Mouse (Mus musculus): ENCODE data around the gene Selenow. TPM values are rescaled to one million over a fixed set of nuclear protein-coding genes. Genes with fewer than 3 reads are reported as not detected.

The Selenow gene
- total and polyA plus RNA-seq, 2 experiments: 68.1 to 250 TPM

DNA sequence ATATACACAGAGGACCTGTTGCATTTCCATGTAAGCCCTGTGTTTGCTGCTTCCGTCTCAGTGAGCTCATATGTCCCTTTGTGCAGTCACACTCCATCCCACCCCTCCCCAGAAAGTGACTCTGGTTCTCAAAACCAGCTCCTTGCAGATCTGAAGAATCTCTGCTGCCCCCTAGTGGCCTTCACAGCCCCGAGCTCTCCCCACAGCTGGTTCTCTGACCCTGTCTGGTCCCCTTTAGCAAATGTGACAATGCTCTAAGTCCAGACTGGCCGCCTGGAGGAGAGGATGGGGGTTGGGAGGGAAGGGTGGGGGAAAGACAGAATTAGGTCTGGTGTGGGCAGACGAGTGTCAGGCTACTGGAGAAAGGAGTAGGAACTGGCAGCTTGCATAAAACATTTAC is 10.0 kb downstream of the Selenow start:
- H3K27ac ChIP-seq (replicated peaks; ENCODE audit: insufficient read depth, low read depth, low read length): no peak overlapping the region
- peak; percentile 48 for DNase-seq (ENCODE audit: extremely low read depth, low read depth, low spot score)
- no peak overlapping the region for H3K9ac ChIP-seq (ENCODE audit: low read depth, low read length)
- H3K4me3 ChIP-seq (ENCODE audit: insufficient read depth, low read depth, low read length): no peak overlapping the region
- H3K36me3 ChIP-seq (ENCODE audit: control insufficient read depth, insufficient read depth, low read length): no peaks in the 10 kb centered on the region
- H3K27me3 ChIP-seq (ENCODE audit: control insufficient read depth, insufficient read depth, low read length): no peaks in the 10 kb centered on the region
- TF ChIP-seq POLR2A (IDR thresholded peaks at IDR 0.05; ENCODE audit: extremely low read depth, insufficient read depth, low read length): no peak
- TF ChIP-seq CTCF (IDR thresholded peaks at IDR 0.05; ENCODE audit: low read depth, low read length): peak; percentile 84
- no peaks in the 10 kb centered on the region for H3K79me2 ChIP-seq (ENCODE audit: control insufficient read depth, insufficient read depth, low read length)
- H3K4me1 ChIP-seq (ENCODE audit: control insufficient read depth, insufficient read depth, low read length): no peaks in the 10 kb centered on the region; the same call in 1 of the 2 replicates
- 3% methylated on average over 4 of the region's 4 CpGs for WGBS

DNA sequence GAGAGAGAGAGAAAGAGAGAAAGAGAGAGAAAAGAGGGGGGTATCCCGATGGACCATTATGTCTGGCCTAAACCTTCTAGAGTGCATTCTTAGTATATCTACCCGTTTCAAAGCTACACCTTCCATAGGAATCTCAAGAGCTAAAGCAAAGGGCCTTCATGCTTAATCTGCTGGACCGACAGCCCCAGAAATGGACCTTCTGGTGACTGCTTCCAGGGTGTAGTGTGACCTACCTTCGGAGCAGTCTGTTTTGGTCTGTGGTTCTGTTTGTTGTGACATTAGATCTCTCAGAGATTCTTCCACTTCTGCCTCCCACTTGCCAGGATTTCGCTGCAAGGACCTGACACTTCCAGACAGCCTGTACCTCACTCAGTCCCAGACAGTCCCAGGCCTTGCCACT is 11.7 kb downstream of the Selenow start:
- H3K27ac ChIP-seq (replicated peaks; ENCODE audit: insufficient read depth, low read depth, low read length): no peak overlapping the region
- no peak for DNase-seq (ENCODE audit: extremely low read depth, low read depth, low spot score)
- no peak overlapping the region for H3K9ac ChIP-seq (ENCODE audit: low read depth, low read length)
- no peaks in the 10 kb centered on the region for H3K79me2 ChIP-seq (ENCODE audit: control insufficient read depth, insufficient read depth, low read length)
- H3K4me1 ChIP-seq (ENCODE audit: control insufficient read depth, insufficient read depth, low read length): no peaks in the 10 kb centered on the region
- H3K27me3 ChIP-seq (ENCODE audit: control insufficient read depth, insufficient read depth, low read length): no peaks in the 10 kb centered on the region
- TF ChIP-seq CTCF (IDR thresholded peaks at IDR 0.05; ENCODE audit: low read depth, low read length) (no peak), POLR2A (IDR thresholded peaks at IDR 0.05; ENCODE audit: extremely low read depth, insufficient read depth, low read length) (no peak)
- WGBS: 86% methylated on average over 5 of the region's 5 CpGs
- no peaks in the 10 kb centered on the region for H3K36me3 ChIP-seq (ENCODE audit: control insufficient read depth, insufficient read depth, low read length)
- no peak overlapping the region for H3K4me3 ChIP-seq (ENCODE audit: insufficient read depth, low read depth, low read length)

DNA sequence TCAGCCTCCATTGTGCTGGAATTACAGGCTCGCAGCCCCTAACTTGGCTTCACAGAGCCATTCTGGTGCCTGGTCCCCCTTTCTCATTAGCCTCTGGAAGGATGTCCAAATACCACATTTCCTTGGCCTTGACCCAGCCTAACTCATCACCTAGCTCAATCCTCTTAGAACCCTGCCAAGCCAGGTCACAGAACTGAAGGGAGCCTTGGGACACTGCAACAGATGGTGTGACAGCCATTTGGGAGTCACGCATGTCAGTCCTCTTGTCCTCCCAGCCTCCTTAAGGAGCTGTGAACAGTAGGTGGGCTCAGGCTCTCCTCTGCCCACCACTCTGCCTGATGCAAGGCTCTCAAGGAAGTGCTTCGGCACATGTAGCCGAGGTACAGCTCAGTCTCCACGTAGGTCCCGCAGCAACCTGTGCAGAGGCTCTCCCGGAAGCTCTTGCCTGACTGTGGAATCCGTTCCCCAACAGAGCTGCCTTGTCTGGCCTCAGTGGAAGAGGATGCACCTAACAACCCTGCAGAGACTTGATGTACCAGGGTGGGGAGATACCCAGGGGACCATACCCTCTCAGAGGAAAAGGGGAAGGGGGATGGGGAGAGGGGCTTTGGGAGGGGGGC is 14.1 kb downstream of the Selenow start:
- Histone ChIP-seq H3K4me1 (ENCODE audit: control insufficient read depth, insufficient read depth, low read length) (no peaks in the 10 kb centered on the region), H3K27ac (replicated peaks; ENCODE audit: insufficient read depth, low read depth, low read length) (no peak overlapping the region), H3K79me2 (ENCODE audit: control insufficient read depth, insufficient read depth, low read length) (no peaks in the 10 kb centered on the region), H3K9ac (ENCODE audit: low read depth, low read length) (no peak overlapping the region), H3K27me3 (ENCODE audit: control insufficient read depth, insufficient read depth, low read length) (no peaks in the 10 kb centered on the region), H3K4me3 (ENCODE audit: insufficient read depth, low read depth, low read length) (no peak overlapping the region), H3K36me3 (ENCODE audit: control insufficient read depth, insufficient read depth, low read length) (no peaks in the 10 kb centered on the region)
- no peak for TF ChIP-seq CTCF (IDR thresholded peaks at IDR 0.05; ENCODE audit: low read depth, low read length)
- no peak for TF ChIP-seq POLR2A (IDR thresholded peaks at IDR 0.05; ENCODE audit: extremely low read depth, insufficient read depth, low read length)
- WGBS: 80% methylated on average over 8 of the region's 8 CpGs
- no peak for DNase-seq (ENCODE audit: extremely low read depth, low read depth, low spot score)

DNA sequence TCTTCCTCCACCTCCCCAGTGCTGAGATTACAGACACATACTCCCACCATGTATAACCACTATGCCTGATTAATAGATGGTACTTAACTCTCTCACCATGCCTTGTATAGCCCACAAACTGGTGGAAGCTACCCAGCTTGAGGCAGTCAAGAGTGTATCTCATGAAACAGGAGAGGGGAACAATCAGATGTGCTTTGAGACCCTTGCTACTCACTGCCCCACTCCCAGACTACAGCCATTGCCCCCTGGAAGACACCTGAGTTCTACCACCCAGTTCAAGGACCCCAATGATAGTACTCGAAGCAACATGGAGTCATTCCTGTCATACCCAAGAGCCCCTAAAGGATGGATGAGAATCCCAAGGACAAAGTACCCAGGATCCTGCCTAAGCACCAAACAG is 15.6 kb downstream of the Selenow start:
- Histone ChIP-seq H3K79me2 (ENCODE audit: control insufficient read depth, insufficient read depth, low read length) (no peaks in the 10 kb centered on the region), H3K36me3 (ENCODE audit: control insufficient read depth, insufficient read depth, low read length) (no peaks in the 10 kb centered on the region), H3K27ac (replicated peaks; ENCODE audit: insufficient read depth, low read depth, low read length) (no peak overlapping the region), H3K27me3 (ENCODE audit: control insufficient read depth, insufficient read depth, low read length) (no peaks in the 10 kb centered on the region), H3K4me3 (ENCODE audit: insufficient read depth, low read depth, low read length) (no peak overlapping the region), H3K9ac (ENCODE audit: low read depth, low read length) (no peak overlapping the region), H3K4me1 (ENCODE audit: control insufficient read depth, insufficient read depth, low read length) (no peaks in the 10 kb centered on the region)
- DNase-seq (ENCODE audit: extremely low read depth, low read depth, low spot score): no peak
- TF ChIP-seq CTCF (IDR thresholded peaks at IDR 0.05; ENCODE audit: low read depth, low read length): no peak
- no peak for TF ChIP-seq POLR2A (IDR thresholded peaks at IDR 0.05; ENCODE audit: extremely low read depth, insufficient read depth, low read length)
- 92% methylated on average over 1 of the region's 1 CpGs for WGBS

DNA sequence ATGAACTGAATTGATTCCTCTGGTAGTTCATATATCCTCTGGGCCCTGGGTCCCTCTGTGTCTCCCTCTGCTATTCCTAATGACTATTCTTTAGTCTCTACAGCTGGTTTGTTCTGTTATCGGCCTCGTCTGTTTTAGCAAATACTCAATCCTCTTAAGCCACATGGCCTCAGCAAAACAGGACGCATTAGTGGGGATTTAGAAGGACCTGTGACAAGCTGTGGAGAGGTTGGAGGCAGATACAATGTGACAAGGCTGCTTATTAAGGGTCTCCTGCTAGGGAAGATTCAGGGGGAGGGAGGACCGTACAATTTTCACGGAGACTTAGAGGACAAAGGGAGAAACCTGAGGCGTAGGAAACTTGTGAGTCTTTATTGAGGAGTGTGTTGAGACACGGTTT is 16.3 kb downstream of the Selenow start:
- WGBS: 80% methylated on average over 7 of the region's 7 CpGs
- H3K4me1 ChIP-seq (ENCODE audit: control insufficient read depth, insufficient read depth, low read length): no peaks in the 10 kb centered on the region

DNA sequence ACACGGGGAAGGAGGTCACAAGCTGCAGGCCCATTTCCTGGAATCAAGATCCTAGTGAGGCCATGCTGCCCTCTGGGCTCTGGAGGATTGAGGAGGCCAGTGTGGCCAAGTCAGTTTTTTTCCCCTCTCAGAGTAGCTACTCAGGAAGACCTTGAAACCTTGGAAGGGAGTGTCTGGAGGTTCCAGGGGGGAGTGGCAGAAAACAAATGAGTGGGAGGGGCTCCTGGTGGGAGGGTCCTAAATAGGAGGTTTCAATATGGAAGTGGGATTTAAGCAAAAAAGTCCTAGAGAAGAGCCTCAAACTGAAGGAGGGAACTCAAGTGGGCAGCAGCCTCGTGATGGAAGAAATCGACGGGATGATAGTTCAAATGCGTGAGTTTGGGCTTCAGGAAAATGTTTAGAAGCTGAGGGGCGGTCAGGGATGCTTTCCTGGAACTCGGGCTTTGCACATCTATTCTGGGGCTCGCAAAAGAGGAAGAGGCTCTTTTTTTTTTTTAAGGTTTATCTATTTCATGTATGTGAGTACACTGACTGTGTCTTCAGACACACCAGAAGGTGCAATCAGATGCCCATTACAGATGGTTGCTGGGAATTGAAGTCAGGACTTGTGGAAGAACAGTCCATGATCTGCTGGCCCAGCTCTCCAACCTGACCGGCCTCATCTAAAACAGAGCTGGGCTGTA is 20.7 kb downstream of the Selenow start:
- no peak overlapping the region for H3K4me3 ChIP-seq (ENCODE audit: insufficient read depth, low read depth, low read length)
- H3K36me3 ChIP-seq (ENCODE audit: control insufficient read depth, insufficient read depth, low read length): no peaks in the 10 kb centered on the region
- H3K27me3 ChIP-seq (ENCODE audit: control insufficient read depth, insufficient read depth, low read length): no peaks in the 10 kb centered on the region
- WGBS: 74% methylated on average over 9 of the region's 9 CpGs
- no peaks in the 10 kb centered on the region for H3K79me2 ChIP-seq (ENCODE audit: control insufficient read depth, insufficient read depth, low read length)
- H3K9ac ChIP-seq (ENCODE audit: low read depth, low read length): no peak overlapping the region
- no peaks in the 10 kb centered on the region for H3K4me1 ChIP-seq (ENCODE audit: control insufficient read depth, insufficient read depth, low read length)
- DNase-seq (ENCODE audit: extremely low read depth, low read depth, low spot score): no peak
- TF ChIP-seq POLR2A (IDR thresholded peaks at IDR 0.05; ENCODE audit: extremely low read depth, insufficient read depth, low read length) (no peak), CTCF (IDR thresholded peaks at IDR 0.05; ENCODE audit: low read depth, low read length) (no peak)
- H3K27ac ChIP-seq (replicated peaks; ENCODE audit: insufficient read depth, low read depth, low read length): no peak overlapping the region

More for the DNA sequence above, 16.3 kb downstream of the Selenow start:
- Histone ChIP-seq H3K9ac (ENCODE audit: low read depth, low read length) (no peak overlapping the region), H3K27me3 (ENCODE audit: control insufficient read depth, insufficient read depth, low read length) (no peaks in the 10 kb centered on the region), H3K4me3 (ENCODE audit: insufficient read depth, low read depth, low read length) (no peak overlapping the region), H3K36me3 (ENCODE audit: control insufficient read depth, insufficient read depth, low read length) (no peaks in the 10 kb centered on the region), H3K27ac (replicated peaks; ENCODE audit: insufficient read depth, low read depth, low read length) (no peak overlapping the region), H3K79me2 (ENCODE audit: control insufficient read depth, insufficient read depth, low read length) (no peaks in the 10 kb centered on the region)
- TF ChIP-seq POLR2A (IDR thresholded peaks at IDR 0.05; ENCODE audit: extremely low read depth, insufficient read depth, low read length): no peak
- no peak for TF ChIP-seq CTCF (IDR thresholded peaks at IDR 0.05; ENCODE audit: low read depth, low read length)
- no peak for DNase-seq (ENCODE audit: extremely low read depth, low read depth, low spot score)

Data from liver, adult 2 months (tissue).